Mouse (Mus musculus) heart, postnatal 36 days (tissue): ENCODE measurements at regions not wholly inside any gene's neighbourhood (a gene's known extent, or its start where the extent isn't known, plus 50 kb on each side); places are given as distances from the start of the nearest gene placed in this dataset.

Experiments
- DNase-seq, 2 experiments: peaks; one replicate each; pipeline ENCODE4 v3.0.0; 2021 to 2022
- intact Hi-C: fragments of 180-260 bp; cut with DNase I; formaldehyde crosslinking; loops from one replicate; pipeline ENCODE4 v1.15.1; 2025

DNA sequence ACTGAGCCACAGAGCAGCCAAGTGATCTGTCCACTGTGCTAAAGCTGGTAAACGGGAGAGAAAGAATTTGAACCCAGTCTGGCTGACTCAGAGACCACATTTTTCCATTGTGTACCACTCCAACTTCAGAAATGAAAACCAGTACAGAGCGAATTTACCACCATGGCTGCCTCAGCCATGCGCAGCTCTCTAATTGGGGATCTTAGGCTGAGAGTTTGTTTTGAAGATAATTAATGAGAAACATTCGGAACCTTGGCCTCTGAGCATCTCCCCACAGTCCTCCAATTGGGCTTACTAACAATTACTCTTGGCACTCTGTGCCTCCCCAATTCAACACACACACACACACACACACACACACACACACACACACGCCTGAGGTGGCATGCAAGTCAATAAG, 128.3 kb downstream of the Mtx3 start:
- no peak for DNase-seq
- intact Hi-C loops: no loop called here

DNA sequence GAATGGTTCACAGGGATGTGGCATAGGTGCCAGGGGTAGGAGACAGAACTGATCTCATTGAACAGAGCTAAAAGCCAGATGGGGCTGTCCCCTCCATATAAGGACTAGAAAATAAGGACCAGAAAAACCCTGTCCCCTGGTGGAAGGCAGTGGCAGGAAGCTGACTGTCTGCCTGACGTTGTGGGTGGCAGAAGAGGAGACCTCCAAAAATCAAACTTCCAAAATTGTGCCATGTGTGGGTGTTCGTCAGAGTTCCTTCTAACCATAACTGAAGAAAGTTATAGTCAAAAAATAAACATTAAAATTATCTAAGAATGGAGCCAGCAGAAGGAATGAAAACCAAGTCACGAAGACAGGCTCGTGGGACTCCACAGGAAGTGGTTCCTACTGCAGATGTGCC, 129.2 kb downstream of the Mtx3 start:
- intact Hi-C loops: no loop called here
- DNase-seq: no peak

DNA sequence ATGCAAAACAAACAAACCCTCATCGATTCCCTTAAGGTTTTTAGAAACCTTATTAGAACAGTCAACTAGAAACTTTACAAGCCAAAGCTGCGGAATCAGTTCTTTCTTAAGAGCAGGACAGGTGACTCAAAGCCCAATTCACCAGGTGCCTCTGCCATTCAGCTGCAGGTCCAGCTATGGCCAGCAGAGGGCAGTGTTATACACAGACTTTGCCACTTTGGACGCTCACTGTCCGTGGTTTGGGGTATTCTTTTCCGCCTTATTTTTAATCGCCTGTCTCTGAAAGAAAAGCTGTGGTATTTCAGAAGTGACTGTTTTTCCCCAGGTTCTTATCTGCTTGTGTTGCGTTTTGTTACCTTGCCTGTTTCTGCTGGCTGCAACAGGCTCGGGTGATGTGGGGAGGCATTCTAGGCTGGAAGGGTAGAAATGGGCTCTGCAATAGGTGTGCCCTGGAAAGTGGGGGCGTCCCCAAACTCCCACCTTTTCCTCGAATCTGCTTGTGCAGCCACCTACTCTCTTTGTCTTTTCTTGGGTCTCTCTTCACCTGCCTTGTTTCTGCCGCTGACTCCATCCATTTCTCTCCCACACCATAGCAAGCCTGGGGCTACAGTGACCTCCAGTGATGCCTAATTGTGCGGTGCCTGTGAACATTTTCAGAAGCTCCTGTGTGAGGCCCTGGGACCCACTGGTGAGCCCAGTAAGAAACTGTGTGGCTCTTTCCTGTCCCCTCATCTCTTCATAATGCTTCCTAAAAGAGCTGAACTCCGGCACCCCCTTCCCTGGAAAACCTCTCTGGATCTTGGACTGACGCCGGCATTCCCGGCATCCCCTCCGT, 142.4 kb downstream of the Mtx3 start:
- intact Hi-C loops: loop anchor here (1.0 to 5.0 kb wide), 7 partner anchors 82 to 730 kb away; partner anchors contain the start of gene Cmya5
- peak; percentile 79 to 85 for DNase-seq

DNA sequence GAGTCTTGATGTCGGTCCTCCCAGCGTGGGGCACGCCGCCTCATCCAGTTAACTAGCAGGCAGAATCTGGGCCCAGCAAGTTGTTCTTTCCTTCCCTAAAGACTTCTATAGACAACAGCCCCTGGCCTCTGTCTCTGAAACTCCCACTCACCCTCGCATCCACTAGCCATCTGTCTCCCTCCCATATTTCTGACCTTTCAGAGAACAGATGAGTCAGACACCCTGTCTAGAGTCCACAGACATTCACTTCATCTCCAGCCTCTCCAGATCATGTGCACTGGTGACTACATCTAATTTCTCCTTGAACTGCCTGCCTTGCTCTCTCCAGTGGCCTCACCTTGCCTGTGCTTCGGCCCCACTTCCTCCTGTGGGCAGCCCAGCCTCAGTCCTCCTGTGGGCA, 143.1 kb downstream of the Mtx3 start:
- no peak for DNase-seq
- intact Hi-C loops: loop anchor here (2.0 to 5.0 kb wide), 5 partner anchors 81 to 730 kb away; partner anchors contain the start of gene Cmya5

DNA sequence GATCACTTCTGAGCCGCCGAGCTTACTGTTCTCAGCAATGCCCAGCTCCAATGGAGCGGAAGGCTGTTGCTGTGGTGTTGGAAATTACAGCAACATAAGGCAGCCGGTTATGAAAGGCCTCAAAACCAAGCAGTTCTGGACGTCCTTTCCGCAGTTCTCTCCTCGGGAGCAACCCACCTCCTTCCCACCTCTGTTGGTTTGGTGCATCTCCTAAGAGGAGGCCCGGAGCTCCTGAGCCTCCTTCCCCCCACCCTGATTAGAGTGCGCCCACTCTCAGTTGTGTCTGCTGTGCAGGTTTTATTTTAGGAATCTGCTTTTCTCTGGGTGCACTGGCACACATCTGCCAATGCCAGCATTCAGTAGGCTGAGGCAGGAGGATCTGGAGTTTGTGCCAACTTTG, 144.0 kb downstream of the Mtx3 start:
- intact Hi-C loops: loop anchor here (5.0 kb wide), 4 partner anchors 121 to 729 kb away; partner anchors contain the start of gene Cmya5
- no peak for DNase-seq

DNA sequence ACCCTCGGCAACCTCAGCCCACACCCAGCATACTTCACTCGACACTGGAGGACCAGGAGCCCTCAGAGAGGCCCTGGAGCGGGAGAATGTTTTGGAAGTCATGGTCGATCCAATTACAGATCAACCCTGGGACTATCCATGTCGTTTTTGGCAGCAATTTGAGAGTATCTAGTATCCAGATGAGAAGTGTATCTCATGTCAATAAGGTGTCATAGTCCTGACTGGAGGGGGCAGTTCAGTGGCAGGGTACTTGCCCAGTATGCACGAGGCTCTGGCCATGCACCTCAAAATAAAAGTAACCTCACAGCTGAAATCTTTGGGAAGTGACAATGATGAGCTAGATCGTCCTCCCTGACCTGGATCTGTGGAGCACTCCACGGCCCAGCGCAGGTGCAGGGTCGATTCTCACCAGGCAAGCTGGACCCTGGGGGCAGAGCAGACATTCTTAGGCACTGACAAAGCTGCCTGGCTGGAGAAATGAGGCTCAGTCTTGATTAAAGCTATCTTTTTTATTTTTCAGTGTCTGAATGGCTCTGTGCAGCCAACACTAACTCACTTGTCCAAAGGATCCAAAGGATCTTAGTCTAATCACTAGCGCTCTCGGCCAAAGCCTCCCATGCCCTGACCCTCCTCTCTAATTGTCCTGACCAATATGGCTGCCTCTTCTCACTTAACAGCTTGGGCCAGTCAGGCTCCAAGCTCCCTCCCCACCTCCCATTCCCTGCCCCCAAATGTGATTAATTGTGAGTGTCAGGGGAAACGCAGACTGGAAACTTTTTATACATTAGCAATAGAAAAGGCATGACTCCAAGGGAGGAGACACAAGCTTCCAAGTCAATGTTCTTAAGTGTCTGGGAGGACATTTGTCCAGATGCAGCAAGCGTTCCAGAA, 146.0 kb downstream of the Mtx3 start:
- DNase-seq: no peak
- intact Hi-C loops: no loop called here
